Mouse (Mus musculus) CH12.LX (cell line): Measurements from ENCODE around the gene Zfp212. TPM values are rescaled to one million over a fixed set of nuclear protein-coding genes. Genes with fewer than 3 reads are reported as not detected.

ENCODE experiments used
- DNase-seq: peaks from one replicate; pipeline ENCODE4 v3.0.0-alpha.2; 2013; ENCODE audit errors: extremely low read depth
- H3K27ac ChIP-seq: 2 replicates; pipeline ENCODE4 v1.5.1; 2012; ENCODE audit warnings: low read depth, mild to moderate bottlenecking, control low read depth, moderate library complexity; ENCODE audit not compliant: insufficient read depth
- H3K27me3 ChIP-seq: replicated peaks from 2 replicates; pipeline ENCODE3; 2012; ENCODE audit warnings: inconsistent platforms
- H3K36me3 ChIP-seq, 2 experiments: replicated peaks in 1 of 2; 2 replicates each; pipeline versions ENCODE3 to v1.6.1; 2012; ENCODE audit warnings: inconsistent platforms in 1 of 2, low read length in 1 of 2, mild to moderate bottlenecking in 1 of 2, mixed read lengths in 1 of 2, moderate library complexity in 1 of 2; ENCODE audit not compliant: control insufficient read depth in 1 of 2, insufficient read depth in 1 of 2
- H3K4me1 ChIP-seq, 2 experiments: 2 replicates each; pipeline ENCODE4 v1.6.1; 2012; ENCODE audit warnings: inconsistent platforms in 1 of 2, moderate library complexity in 1 of 2; ENCODE audit not compliant: insufficient read depth in 2 of 2, control insufficient read depth in 1 of 2
- H3K4me2 ChIP-seq: 2 replicates; pipeline ENCODE4 v1.6.1; 2012; ENCODE audit warnings: low read depth, mild to moderate bottlenecking, control low read depth; ENCODE audit not compliant: poor library complexity, insufficient read depth, severe bottlenecking
- H3K4me3 ChIP-seq, 3 experiments: fragments of 150-350 bp in 1 of 3; sonication (generic) in 1 of 3; replicated peaks in 1 of 3; 2 replicates each; pipeline versions ENCODE3 to v1.5.1; 2011 to 2012; ENCODE audit warnings: low read depth in 2 of 3, low read length in 2 of 3, mild to moderate bottlenecking in 2 of 3, moderate library complexity in 2 of 3, control low read depth in 1 of 3, improper control_type of control experiment in 1 of 3, inconsistent platforms in 1 of 3, mixed read lengths in 1 of 3; ENCODE audit not compliant: poor library complexity in 1 of 3
- H3K79me2 ChIP-seq: replicated peaks from 2 replicates; pipeline ENCODE4 v1.6.1; 2012; ENCODE audit warnings: mild to moderate bottlenecking, moderate library complexity; ENCODE audit not compliant: control insufficient read depth, poor library complexity, insufficient read depth, severe bottlenecking; ENCODE audit errors: extremely low read depth
- H3K9ac ChIP-seq: 2 replicates; pipeline ENCODE4 v1.6.1; 2012; ENCODE audit warnings: low read depth, mild to moderate bottlenecking, control low read depth, moderate library complexity; ENCODE audit not compliant: insufficient read depth
- H3K9me3 ChIP-seq: replicated peaks from 2 replicates; pipeline ENCODE3; 2012; ENCODE audit warnings: low read length, inconsistent platforms, mixed read lengths
- BHLHE40 ChIP-seq: IDR thresholded peaks from 2 replicates; pipeline ENCODE4 v1.6.1; 2011; ENCODE audit warnings: mild to moderate bottlenecking, low read depth, low read length, improper control_type of control experiment
- CHD2 ChIP-seq: IDR thresholded peaks from 2 replicates; pipeline ENCODE4 v1.6.1; 2011; ENCODE audit warnings: low read length, improper control_type of control experiment
- CTCF ChIP-seq, 2 experiments: IDR thresholded peaks in 1 of 2; conservative IDR thresholded peaks in 1 of 2; 2 replicates each; pipeline ENCODE4 v1.5.1; 2011 to 2012; ENCODE audit warnings: low read depth in 2 of 2, low read length in 2 of 2, improper control_type of control experiment in 1 of 2, inconsistent platforms in 1 of 2, mild to moderate bottlenecking in 1 of 2, moderate library complexity in 1 of 2
- MAX ChIP-seq: IDR thresholded peaks from 2 replicates; pipeline ENCODE4 v1.6.1; 2011; ENCODE audit warnings: low read length, improper control_type of control experiment
- MXI1 ChIP-seq: IDR thresholded peaks from 2 replicates; pipeline ENCODE4 v1.6.1; 2011; ENCODE audit warnings: mild to moderate bottlenecking, low read depth, low read length, improper control_type of control experiment
- MYC ChIP-seq: IDR thresholded peaks from 2 replicates; pipeline ENCODE4 v1.6.1; 2011; ENCODE audit warnings: low read depth, mild to moderate bottlenecking, improper control_type of control experiment, low read length
- NELFE ChIP-seq: IDR thresholded peaks from 2 replicates; pipeline ENCODE4 v1.6.1; 2011; ENCODE audit warnings: low read depth, low read length, improper control_type of control experiment
- NRF1 ChIP-seq: IDR thresholded peaks from 2 replicates; pipeline ENCODE4 v1.6.1; 2014; ENCODE audit warnings: low read depth, mild to moderate bottlenecking, inconsistent platforms, low read length, improper control_type of control experiment, moderate library complexity
- POLR2A ChIP-seq: IDR thresholded peaks from 2 replicates; pipeline ENCODE4 v1.6.1; 2011; ENCODE audit warnings: low read depth, mild to moderate bottlenecking, improper control_type of control experiment, low read length
- POLR2AphosphoS2 ChIP-seq: IDR thresholded peaks from 2 replicates; pipeline ENCODE4 v1.6.1; 2011; ENCODE audit warnings: low read depth, low read length, improper control_type of control experiment
- SIN3A ChIP-seq: IDR thresholded peaks from 2 replicates; pipeline ENCODE4 v1.6.1; 2012; ENCODE audit warnings: low read length, improper control_type of control experiment, inconsistent platforms
- TBP ChIP-seq: conservative IDR thresholded peaks from 2 replicates; pipeline ENCODE4 v1.6.1; 2011; ENCODE audit warnings: low read depth, low read length, improper control_type of control experiment
- TCF12 ChIP-seq: IDR thresholded peaks from 2 replicates; pipeline ENCODE4 v1.6.1; 2014; ENCODE audit warnings: low read depth, mild to moderate bottlenecking, inconsistent platforms, low read length, improper control_type of control experiment
- UBTF ChIP-seq: IDR thresholded peaks from 2 replicates; pipeline ENCODE4 v1.6.1; 2012; ENCODE audit warnings: low read depth, mild to moderate bottlenecking, inconsistent platforms, low read length, improper control_type of control experiment, moderate library complexity
- USF1 ChIP-seq: IDR thresholded peaks from 2 replicates; pipeline ENCODE4 v1.6.1; 2014; ENCODE audit warnings: low read depth, mild to moderate bottlenecking, inconsistent platforms, low read length, improper control_type of control experiment
- ZNF384 ChIP-seq: IDR thresholded peaks from 2 replicates; pipeline ENCODE4 v1.6.1; 2012; ENCODE audit warnings: low read depth, low read length, improper control_type of control experiment, inconsistent platforms
- dilution Hi-C: fragments of 300-500 bp; cut with MboI; formaldehyde crosslinking; loops from 2 replicates; pipeline ENCODE4 v1.14.3; 2020; ENCODE audit warnings: low sequenced_read_pairs; ENCODE audit not compliant: extremely low pct_unique_long_range_greater_than_20kb, extremely low pct_ligation_motif_present
- in situ Hi-C: fragments of 300-500 bp; cut with MboI; formaldehyde crosslinking; loops from 3 replicates; pipeline ENCODE4 v1.14.3; 2019; ENCODE audit warnings: low sequenced_read_pairs, low pct_ligation_motif_present, low pct_unique_long_range_greater_than_20kb, mixed read lengths
- polyA plus RNA-seq: library from polyadenylated mRNA; unstranded; fragments of >175 nt; gene quantifications from 2 replicates; pipeline ENCODE4 v1.2.1, GENCODE M21; 2012; ENCODE audit warnings: low read depth; ENCODE audit not compliant: insufficient read length
- total RNA-seq, 2 experiments: library from RNA; depleted of rRNA; stranded (reverse); fragments of 300-350 nt in 1 of 2; fragments of >200 nt in 1 of 2; gene quantifications; 2 replicates each; pipeline ENCODE4 v1.2.3; 2012 to 2014

The Zfp212 gene
- total and polyA plus RNA-seq, 3 experiments: 5.1 to 12.1 (median 6.3) TPM

GRCm38 (mm10) chr6:47943021-47943691, 22.9 kb downstream of the Zfp212 start:
- peaks cover 7% of the 10 kb centered on the region for H3K79me2 ChIP-seq
- DNase-seq: peak; percentile 34
- dilution Hi-C loops: no loop called here

GRCm38 (mm10) chr6:47943721-47944120, 23.4 kb downstream of the Zfp212 start:
- H3K4me2 ChIP-seq: peak overlapping the region; percentile 34; the same call in 1 of the 2 replicates
- peak; percentile 57 for DNase-seq
- peak overlapping the region; percentile 77 to 85 (median 84) for H3K4me3 ChIP-seq
- in situ Hi-C loops: no loop called here
- peaks cover 7% of the 10 kb centered on the region for H3K79me2 ChIP-seq
- H3K4me1 ChIP-seq: peaks cover 0 to 9% of the 10 kb centered on the region in 2 experiments; a peak in 1 of 4 replicates
- TF ChIP-seq TCF12 (no peak), CHD2 (peak; percentile 67; the same call in 1 of the 2 replicates)
- H3K9me3 ChIP-seq: peaks cover 17% of the 10 kb centered on the region
- no peaks in the 10 kb centered on the region for H3K27me3 ChIP-seq
- peaks cover 24 to 29% of the 10 kb centered on the region in 2 experiments for H3K36me3 ChIP-seq
- H3K27ac ChIP-seq: peak overlapping the region; percentile 79; the same call in 1 of the 2 replicates
- dilution Hi-C loops: no loop called here
- peak overlapping the region; percentile 90 for H3K9ac ChIP-seq

More at GRCm38 (mm10) chr6:47943021-47943691, 22.9 kb downstream of the Zfp212 start:
- H3K4me3 ChIP-seq: peak overlapping the region; percentile 77 to 85 (median 84)
- peak overlapping the region; percentile 90 for H3K9ac ChIP-seq
- H3K4me2 ChIP-seq: peak overlapping the region; percentile 34
- in situ Hi-C loops: no loop called here
- H3K36me3 ChIP-seq: peaks cover 22 to 25% of the 10 kb centered on the region in 2 experiments
- no peaks in the 10 kb centered on the region for H3K27me3 ChIP-seq
- H3K27ac ChIP-seq: peak overlapping the region; percentile 79
- H3K9me3 ChIP-seq: peaks cover 17% of the 10 kb centered on the region
- peak; percentile 66 for TF ChIP-seq MYC
- TF ChIP-seq MXI1: peak; percentile 95
- TF ChIP-seq UBTF: peak; percentile 99
- TF ChIP-seq TBP: no peak
- TF ChIP-seq ZNF384: no peak
- peak; percentile 86 for TF ChIP-seq MAX
- no peak for TF ChIP-seq POLR2AphosphoS2
- peak; percentile 69 for TF ChIP-seq BHLHE40
- 0 out of 2 replicates have a peak, but pooled peaks have one; percentile 29 for TF ChIP-seq NELFE
- TF ChIP-seq NRF1: 0 out of 2 replicates have a peak, but pooled peaks have one; percentile 7
- TF ChIP-seq TCF12: peak; percentile 70
- peak in 1 of 2 experiments; percentile 71; a peak in 2 of 4 replicates for TF ChIP-seq CTCF (conservative IDR thresholded peaks at IDR 0.05 in 1 of 2, IDR thresholded peaks at IDR 0.05 in 1 of 2; ENCODE audit: low read depth in 2 of 2, low read length in 2 of 2)
- TF ChIP-seq POLR2A: peak; percentile 63; the same call in 1 of the 2 replicates
- no peak for TF ChIP-seq SIN3A
- TF ChIP-seq USF1: peak; percentile 65
- TF ChIP-seq, all 38 proteins: peak for 11
- peaks cover 0 to 9% of the 10 kb centered on the region in 2 experiments; a peak in 1 of 4 replicates for H3K4me1 ChIP-seq
